Mouse (Mus musculus) hindbrain, embryonic 14.5 days (tissue): Measurements from ENCODE around the gene Rab24. TPM values are rescaled to one million over a fixed set of nuclear protein-coding genes. Genes with fewer than 3 reads are reported as not detected.

Experiments used
- ATAC-seq: fragments of 200-750 bp; cut with Nextera tagmentation; 2 replicates; pipeline ENCODE4 v1.8.0; 2017; ENCODE audit warnings: moderate number of reproducible peaks, mild to moderate bottlenecking, moderate TSS enrichment, moderate library complexity; ENCODE audit not compliant: low FRiP score
- DNase-seq: peaks from one replicate; pipeline ENCODE4 v3.0.0-alpha.2; 2015; ENCODE audit warnings: low spot score
- H3K27ac ChIP-seq: fragments of 300-500 bp; sonication (generic); 2 replicates; pipeline ENCODE4 v1.5.1; 2014; ENCODE audit warnings: mild to moderate bottlenecking, moderate library complexity
- H3K27me3 ChIP-seq: fragments of 300-500 bp; sonication (generic); 2 replicates; pipeline ENCODE4 v1.6.1; 2014; ENCODE audit warnings: mild to moderate bottlenecking, low read length, mixed read lengths; ENCODE audit not compliant: control insufficient read depth, insufficient read depth
- H3K36me3 ChIP-seq: fragments of 300-500 bp; sonication (generic); replicated peaks from 2 replicates; pipeline ENCODE4 v1.6.1; 2014; ENCODE audit not compliant: control insufficient read depth, insufficient read depth
- H3K4me1 ChIP-seq: fragments of 300-500 bp; sonication (generic); replicated peaks from 2 replicates; pipeline ENCODE4 v1.6.1; 2014; ENCODE audit warnings: antibody characterized with exemption, low read length, mixed read lengths; ENCODE audit not compliant: control insufficient read depth, insufficient read depth
- H3K4me2 ChIP-seq: fragments of 300-500 bp; sonication (generic); replicated peaks from 2 replicates; pipeline ENCODE4 v1.6.1; 2014; ENCODE audit warnings: mild to moderate bottlenecking, moderate library complexity
- H3K4me3 ChIP-seq: fragments of 300-500 bp; sonication (generic); replicated peaks from 2 replicates; pipeline ENCODE4 v1.5.1; 2014; ENCODE audit warnings: mild to moderate bottlenecking, low read length
- H3K9ac ChIP-seq: fragments of 300-500 bp; sonication (generic); 2 replicates; pipeline ENCODE4 v1.6.1; 2014
- H3K9me3 ChIP-seq: fragments of 300-500 bp; sonication (generic); 2 replicates; pipeline ENCODE4 v1.6.1; 2016; ENCODE audit warnings: low read length; ENCODE audit not compliant: control insufficient read depth
- WGBS: fragments of 180-500 bp; shearing (Covaris S2); extraction: QIAGEN DNeasy Blood & Tissue Kit; methylation state at CpG from one replicate; pipeline ENCODE4 v1.1.7; 2014; 5-methylcytosine and 5-hydroxymethylcytosine counted together
- polyA plus RNA-seq: library from polyadenylated mRNA; unstranded; fragments of >200 nt; fragmentation: Nextera tagmentation; extraction: Ambion mirVana; gene quantifications from 2 replicates; pipeline ENCODE4 v1.2.1, GENCODE M21; 2014

Rab24 gene
- polyA plus RNA-seq, 1 experiment from 2014 or later, result 95.8 TPM

GRCm38 (mm10) chr13:55277203-55277602 is 44.5 kb downstream of the Rab24 start:
- no peak for ATAC-seq
- 84% methylated on average over 5 of the region's 5 CpGs for WGBS
- H3K27ac ChIP-seq, result no peak overlapping the region

More at GRCm38 (mm10) chr13:55277203-55277602, 44.5 kb downstream of the Rab24 start:
- DNase-seq, result no peak
- Histone ChIP-seq H3K9me3 (no peaks in the 10 kb centered on the region), H3K4me3 (no peak overlapping the region), H3K27me3 (no peaks in the 10 kb centered on the region), H3K36me3 (peaks cover 73% of the 10 kb centered on the region), H3K4me1 (no peaks in the 10 kb centered on the region), H3K4me2 (no peak overlapping the region), H3K9ac (no peak overlapping the region)

Other genes starting within 250 kb of the Rab24 start
- 20.8 and 21.5 TPM in 2 replicates for gene Uimc1, start 221.6 kb downstream of the Rab24 start, polyA plus RNA-seq
- gene Zfp346, start 216.6 kb downstream of the Rab24 start, polyA plus RNA-seq, result 30.9 and 33.4 TPM in 2 replicates
- not detected in 2 replicates for gene Gm17617, start 188.4 kb downstream of the Rab24 start, polyA plus RNA-seq
- 0.92 and 1.7 TPM in 2 replicates for gene Fgfr4, start 169.3 kb downstream of the Rab24 start, polyA plus RNA-seq
- gene Nsd1, start 112.2 kb downstream of the Rab24 start, polyA plus RNA-seq, result 53.9 and 70.7 TPM in 2 replicates
- gene Prelid1, start 1.4 kb downstream of the Rab24 start, polyA plus RNA-seq, result 347 and 348 TPM in 2 replicates
- gene Mxd3, start 7.9 kb upstream of the Rab24 start, polyA plus RNA-seq, result 8.4 and 8.7 TPM in 2 replicates
- gene Lman2, start 40.8 kb upstream of the Rab24 start, polyA plus RNA-seq, result 44.8 and 49.2 TPM in 2 replicates
- 0.40 and 0.72 TPM in 2 replicates for gene Rgs14, start 47.8 kb upstream of the Rab24 start, polyA plus RNA-seq
- gene Slc34a1, start 76.2 kb upstream of the Rab24 start, polyA plus RNA-seq, result 0.14 TPM in 1 of 2 replicates, not detected in the other
- 0.81 and 1.5 TPM in 2 replicates for gene Pfn3, start 93.3 kb upstream of the Rab24 start, polyA plus RNA-seq
- gene F12, start 104.8 kb upstream of the Rab24 start, polyA plus RNA-seq, result 0.09 and 0.34 TPM in 2 replicates
- gene Grk6, start 123.1 kb upstream of the Rab24 start, polyA plus RNA-seq, result 41.9 and 42.7 TPM in 2 replicates
- gene Prr7, start 142.3 kb upstream of the Rab24 start, polyA plus RNA-seq, result 6.3 and 8.9 TPM in 2 replicates
- 406 and 416 TPM in 2 replicates for gene Dbn1, start 166.2 kb upstream of the Rab24 start, polyA plus RNA-seq
- 139 and 141 TPM in 2 replicates for gene Pdlim7, start 191.7 kb upstream of the Rab24 start, polyA plus RNA-seq
- 3.8 and 5.7 TPM in 2 replicates for gene Dok3, start 207.3 kb upstream of the Rab24 start, polyA plus RNA-seq
- gene Ddx41, start 214.7 kb upstream of the Rab24 start, polyA plus RNA-seq, result 49.5 and 51.1 TPM in 2 replicates
- gene Fam193b, start 249.2 kb upstream of the Rab24 start, polyA plus RNA-seq, result 41.4 and 47.4 TPM in 2 replicates